Mouse (Mus musculus): ENCODE data around the gene Gba.

GRCm38 (mm10) chr3:89206695-89207094 is 4.0 kb downstream of the Gba start:
- TF ChIP-seq CTCF (IDR thresholded peaks at IDR 0.05; ENCODE audit: control insufficient read depth, insufficient read depth, insufficient read length) (no peak), CEBPB (IDR thresholded peaks at IDR 0.05; ENCODE audit: low read depth) (no peak), MYOG (IDR thresholded peaks at IDR 0.05; ENCODE audit: control insufficient read depth, extremely low read depth, insufficient read length) (no peak), USF1 (IDR thresholded peaks at IDR 0.05; ENCODE audit: low read depth) (no peak), MYOD1 (IDR thresholded peaks at IDR 0.05; ENCODE audit: control insufficient read depth, insufficient read length, low read depth) (no peak)
